Mouse (Mus musculus): Measurements from ENCODE around the gene Miox.

GRCm38 (mm10) chr15:89334271-89334670, at the start of gene Miox:
- TF ChIP-seq CTCF (IDR thresholded peaks at IDR 0.05; ENCODE audit: low read depth) (no peak), EP300 (IDR thresholded peaks at IDR 0.05; ENCODE audit: low read depth) (no peak)

Measured in heart, postnatal 0 days (tissue).